Mouse (Mus musculus): ENCODE measurements at regions not wholly inside any gene's neighbourhood (a gene's known extent, or its start where the extent isn't known, plus 50 kb on each side); places are given as distances from the start of the nearest gene placed in this dataset.

- DNase-seq (ENCODE audit: low spot score in 2 of 2): no peak
- intact Hi-C loops (cut with DNase I): loop anchor here (5.0 to 10.0 kb wide), 2 partner anchors 67 to 120 kb away; no protein-coding TSS in a partner anchor
These were observed 731.2 kb upstream of the Ndn start for GRCm38 (mm10) chr7:61615156-61615555.

- peak in 1 of 2 experiments; percentile 3 for DNase-seq (ENCODE audit: low spot score in 2 of 2)
- intact Hi-C loops (cut with DNase I): no loop called here
These were observed 701.4 kb upstream of the Ndn start for GRCm38 (mm10) chr7:61644893-61645545.

- no peak for DNase-seq (ENCODE audit: low spot score in 2 of 2)
- intact Hi-C loops (cut with DNase I): no loop called here
These were observed 688.3 kb upstream of the Ndn start for GRCm38 (mm10) chr7:61658086-61658485.

GRCm38 (mm10) chr7:61683080-61683479, 663.3 kb upstream of the Ndn start:
- intact Hi-C loops (cut with DNase I): loop anchor here (5.0 kb wide), 1 partner anchor 66 kb away; no protein-coding TSS in a partner anchor
- peak; percentile 11 for DNase-seq (ENCODE audit: low spot score in 2 of 2)

GRCm38 (mm10) chr7:61685052-61685655, 661.2 kb upstream of the Ndn start:
- no peak for DNase-seq (ENCODE audit: low spot score in 2 of 2)
- intact Hi-C loops (cut with DNase I): no loop called here

- DNase-seq (ENCODE audit: low spot score in 2 of 2): peak in 1 of 2 experiments; percentile 8
- intact Hi-C loops (cut with DNase I): no loop called here
These were observed 620.2 kb upstream of the Ndn start for GRCm38 (mm10) chr7:61726149-61726548.

- DNase-seq (ENCODE audit: low spot score in 2 of 2): no peak
- intact Hi-C loops (cut with DNase I): loop anchor here (10.0 kb wide), 1 partner anchor 123 kb away; no protein-coding TSS in a partner anchor
These were observed 608.9 kb upstream of the Ndn start for GRCm38 (mm10) chr7:61737511-61737910.

- intact Hi-C loops (cut with DNase I): loop anchor here (10.0 kb wide), 1 partner anchor 125 kb away; no protein-coding TSS in a partner anchor
- DNase-seq (ENCODE audit: low spot score in 2 of 2): peak in 1 of 2 experiments; percentile 10
These were observed 607.0 kb upstream of the Ndn start for GRCm38 (mm10) chr7:61739336-61739735.

GRCm38 (mm10) chr7:61769826-61770225, 576.5 kb upstream of the Ndn start:
- no peak for DNase-seq (ENCODE audit: low spot score in 2 of 2)
- intact Hi-C loops (cut with DNase I): no loop called here

GRCm38 (mm10) chr7:61790113-61790796, 556.1 kb upstream of the Ndn start:
- intact Hi-C loops (cut with DNase I): no loop called here
- peak; percentile 6 to 17 for DNase-seq (ENCODE audit: low spot score in 2 of 2)

GRCm38 (mm10) chr7:61836827-61837226, 509.5 kb upstream of the Ndn start:
- intact Hi-C loops (cut with DNase I): no loop called here
- DNase-seq (ENCODE audit: low spot score in 2 of 2): no peak

- intact Hi-C loops (cut with DNase I): no loop called here
- peak; percentile 9 to 29 for DNase-seq (ENCODE audit: low spot score in 2 of 2)
These were observed 509.1 kb upstream of the Ndn start for GRCm38 (mm10) chr7:61837240-61837639.

- DNase-seq (ENCODE audit: low spot score in 2 of 2): no peak
- intact Hi-C loops (cut with DNase I): no loop called here
These were observed 494.4 kb upstream of the Ndn start for GRCm38 (mm10) chr7:61851949-61852348.

GRCm38 (mm10) chr7:61864517-61864916, 481.9 kb upstream of the Ndn start:
- intact Hi-C loops (cut with DNase I): no loop called here
- no peak for DNase-seq (ENCODE audit: low spot score in 2 of 2)

GRCm38 (mm10) chr7:61866376-61866775, 480.0 kb upstream of the Ndn start:
- DNase-seq (ENCODE audit: low spot score in 2 of 2): no peak
- intact Hi-C loops (cut with DNase I): no loop called here

GRCm38 (mm10) chr7:61876220-61876619, 470.1 kb upstream of the Ndn start:
- DNase-seq (ENCODE audit: low spot score in 2 of 2): no peak
- intact Hi-C loops (cut with DNase I): no loop called here

GRCm38 (mm10) chr7:61877311-61878065, 468.9 kb upstream of the Ndn start:
- intact Hi-C loops (cut with DNase I): no loop called here
- peak; percentile 34 to 50 for DNase-seq (ENCODE audit: low spot score in 2 of 2)

- intact Hi-C loops (cut with DNase I): no loop called here
- DNase-seq (ENCODE audit: low spot score in 2 of 2): no peak
These were observed 468.3 kb upstream of the Ndn start for GRCm38 (mm10) chr7:61878095-61878494.

- intact Hi-C loops (cut with DNase I): no loop called here
- no peak for DNase-seq (ENCODE audit: low spot score in 2 of 2)
These were observed 467.8 kb upstream of the Ndn start for GRCm38 (mm10) chr7:61878585-61878984.
